Mouse (Mus musculus) CH12.LX (cell line): Measurements from ENCODE around the gene Atp10a. TPM values are rescaled to one million over a fixed set of nuclear protein-coding genes. Genes with fewer than 3 reads are reported as not detected.

Experiments
- DNase-seq: peaks from one replicate; pipeline ENCODE4 v3.0.0-alpha.2; 2013; ENCODE audit errors: extremely low read depth
- H3K27ac ChIP-seq: 2 replicates; pipeline ENCODE4 v1.5.1; 2012; ENCODE audit warnings: low read depth, mild to moderate bottlenecking, control low read depth, moderate library complexity; ENCODE audit not compliant: insufficient read depth
- H3K27me3 ChIP-seq: replicated peaks from 2 replicates; pipeline ENCODE3; 2012; ENCODE audit warnings: inconsistent platforms
- H3K36me3 ChIP-seq, 2 experiments: replicated peaks in 1 of 2; 2 replicates each; pipeline versions ENCODE3 to v1.6.1; 2012; ENCODE audit warnings: inconsistent platforms in 1 of 2, low read length in 1 of 2, mild to moderate bottlenecking in 1 of 2, mixed read lengths in 1 of 2, moderate library complexity in 1 of 2; ENCODE audit not compliant: control insufficient read depth in 1 of 2, insufficient read depth in 1 of 2
- H3K4me1 ChIP-seq, 2 experiments: 2 replicates each; pipeline ENCODE4 v1.6.1; 2012; ENCODE audit warnings: inconsistent platforms in 1 of 2, moderate library complexity in 1 of 2; ENCODE audit not compliant: insufficient read depth in 2 of 2, control insufficient read depth in 1 of 2
- H3K4me2 ChIP-seq: 2 replicates; pipeline ENCODE4 v1.6.1; 2012; ENCODE audit warnings: low read depth, mild to moderate bottlenecking, control low read depth; ENCODE audit not compliant: poor library complexity, insufficient read depth, severe bottlenecking
- H3K4me3 ChIP-seq, 3 experiments: fragments of 150-350 bp in 1 of 3; sonication (generic) in 1 of 3; replicated peaks in 1 of 3; 2 replicates each; pipeline versions ENCODE3 to v1.5.1; 2011 to 2012; ENCODE audit warnings: low read depth in 2 of 3, low read length in 2 of 3, mild to moderate bottlenecking in 2 of 3, moderate library complexity in 2 of 3, control low read depth in 1 of 3, improper control_type of control experiment in 1 of 3, inconsistent platforms in 1 of 3, mixed read lengths in 1 of 3; ENCODE audit not compliant: poor library complexity in 1 of 3
- H3K79me2 ChIP-seq: replicated peaks from 2 replicates; pipeline ENCODE4 v1.6.1; 2012; ENCODE audit warnings: mild to moderate bottlenecking, moderate library complexity; ENCODE audit not compliant: control insufficient read depth, poor library complexity, insufficient read depth, severe bottlenecking; ENCODE audit errors: extremely low read depth
- H3K9ac ChIP-seq: 2 replicates; pipeline ENCODE4 v1.6.1; 2012; ENCODE audit warnings: low read depth, mild to moderate bottlenecking, control low read depth, moderate library complexity; ENCODE audit not compliant: insufficient read depth
- H3K9me3 ChIP-seq: replicated peaks from 2 replicates; pipeline ENCODE3; 2012; ENCODE audit warnings: low read length, inconsistent platforms, mixed read lengths
- BHLHE40 ChIP-seq: IDR thresholded peaks from 2 replicates; pipeline ENCODE4 v1.6.1; 2011; ENCODE audit warnings: mild to moderate bottlenecking, low read depth, low read length, improper control_type of control experiment
- CTCF ChIP-seq, 2 experiments: IDR thresholded peaks in 1 of 2; conservative IDR thresholded peaks in 1 of 2; 2 replicates each; pipeline ENCODE4 v1.5.1; 2011 to 2012; ENCODE audit warnings: low read depth in 2 of 2, low read length in 2 of 2, improper control_type of control experiment in 1 of 2, inconsistent platforms in 1 of 2, mild to moderate bottlenecking in 1 of 2, moderate library complexity in 1 of 2
- E2F4 ChIP-seq: IDR thresholded peaks from 2 replicates; pipeline ENCODE4 v1.6.1; 2011; ENCODE audit warnings: low read depth, low read length, improper control_type of control experiment; ENCODE audit not compliant: insufficient replicate concordance
- EP300 ChIP-seq: IDR thresholded peaks from 2 replicates; pipeline ENCODE4 v1.6.1; 2011; ENCODE audit warnings: low read length, improper control_type of control experiment
- HCFC1 ChIP-seq: IDR thresholded peaks from 2 replicates; pipeline ENCODE4 v1.6.1; 2012; ENCODE audit warnings: low read depth, mild to moderate bottlenecking, inconsistent platforms, low read length, improper control_type of control experiment
- JUN ChIP-seq: IDR thresholded peaks from 2 replicates; pipeline ENCODE4 v1.6.1; 2011; ENCODE audit warnings: low read depth, mild to moderate bottlenecking, low read length, improper control_type of control experiment, moderate library complexity; ENCODE audit not compliant: insufficient read depth
- JUND ChIP-seq: conservative IDR thresholded peaks from 2 replicates; pipeline ENCODE4 v1.6.1; 2011; ENCODE audit warnings: low read depth, low read length, improper control_type of control experiment
- KAT2A ChIP-seq: IDR thresholded peaks from 2 replicates; pipeline ENCODE4 v1.6.1; 2012; ENCODE audit warnings: low read length, improper control_type of control experiment, inconsistent platforms; ENCODE audit not compliant: insufficient replicate concordance
- MAZ ChIP-seq: IDR thresholded peaks from 2 replicates; pipeline ENCODE4 v1.6.1; 2012; ENCODE audit warnings: low read depth, mild to moderate bottlenecking, inconsistent platforms, low read length, improper control_type of control experiment, moderate library complexity
- MEF2A ChIP-seq: IDR thresholded peaks from 2 replicates; pipeline ENCODE4 v1.6.1; 2014; ENCODE audit warnings: low read depth, mild to moderate bottlenecking, inconsistent platforms, low read length, improper control_type of control experiment, borderline replicate concordance
- MXI1 ChIP-seq: IDR thresholded peaks from 2 replicates; pipeline ENCODE4 v1.6.1; 2011; ENCODE audit warnings: mild to moderate bottlenecking, low read depth, low read length, improper control_type of control experiment
- MYC ChIP-seq: IDR thresholded peaks from 2 replicates; pipeline ENCODE4 v1.6.1; 2011; ENCODE audit warnings: low read depth, mild to moderate bottlenecking, improper control_type of control experiment, low read length
- NELFE ChIP-seq: IDR thresholded peaks from 2 replicates; pipeline ENCODE4 v1.6.1; 2011; ENCODE audit warnings: low read depth, low read length, improper control_type of control experiment
- PAX5 ChIP-seq: IDR thresholded peaks from 2 replicates; pipeline ENCODE4 v1.6.1; 2012; ENCODE audit warnings: low read length, inconsistent platforms, mixed read lengths
- POLR2AphosphoS2 ChIP-seq: IDR thresholded peaks from 2 replicates; pipeline ENCODE4 v1.6.1; 2011; ENCODE audit warnings: low read depth, low read length, improper control_type of control experiment
- RAD21 ChIP-seq: IDR thresholded peaks from 2 replicates; pipeline ENCODE4 v1.6.1; 2011; ENCODE audit warnings: low read depth, mild to moderate bottlenecking, low read length, improper control_type of control experiment, moderate library complexity
- SIN3A ChIP-seq: IDR thresholded peaks from 2 replicates; pipeline ENCODE4 v1.6.1; 2012; ENCODE audit warnings: low read length, improper control_type of control experiment, inconsistent platforms
- TBP ChIP-seq: conservative IDR thresholded peaks from 2 replicates; pipeline ENCODE4 v1.6.1; 2011; ENCODE audit warnings: low read depth, low read length, improper control_type of control experiment
- UBTF ChIP-seq: IDR thresholded peaks from 2 replicates; pipeline ENCODE4 v1.6.1; 2012; ENCODE audit warnings: low read depth, mild to moderate bottlenecking, inconsistent platforms, low read length, improper control_type of control experiment, moderate library complexity
- USF1 ChIP-seq: IDR thresholded peaks from 2 replicates; pipeline ENCODE4 v1.6.1; 2014; ENCODE audit warnings: low read depth, mild to moderate bottlenecking, inconsistent platforms, low read length, improper control_type of control experiment
- ZC3H11A ChIP-seq: IDR thresholded peaks from 2 replicates; pipeline ENCODE4 v1.6.1; 2012; ENCODE audit warnings: low read depth, mild to moderate bottlenecking, inconsistent platforms, low read length, improper control_type of control experiment
- ZMIZ1 ChIP-seq: IDR thresholded peaks from 2 replicates; pipeline ENCODE4 v1.6.1; 2012; ENCODE audit warnings: low read depth, mild to moderate bottlenecking, inconsistent platforms, low read length, improper control_type of control experiment
- ZNF384 ChIP-seq: IDR thresholded peaks from 2 replicates; pipeline ENCODE4 v1.6.1; 2012; ENCODE audit warnings: low read depth, low read length, improper control_type of control experiment, inconsistent platforms
- dilution Hi-C: fragments of 300-500 bp; cut with MboI; formaldehyde crosslinking; loops from 2 replicates; pipeline ENCODE4 v1.14.3; 2020; ENCODE audit warnings: low sequenced_read_pairs; ENCODE audit not compliant: extremely low pct_unique_long_range_greater_than_20kb, extremely low pct_ligation_motif_present
- in situ Hi-C: fragments of 300-500 bp; cut with MboI; formaldehyde crosslinking; loops from 3 replicates; pipeline ENCODE4 v1.14.3; 2019; ENCODE audit warnings: low sequenced_read_pairs, low pct_ligation_motif_present, low pct_unique_long_range_greater_than_20kb, mixed read lengths
- polyA plus RNA-seq: library from polyadenylated mRNA; unstranded; fragments of >175 nt; gene quantifications from 2 replicates; pipeline ENCODE4 v1.2.1, GENCODE M21; 2012; ENCODE audit warnings: low read depth; ENCODE audit not compliant: insufficient read length
- total RNA-seq, 2 experiments: library from RNA; depleted of rRNA; stranded (reverse); fragments of 300-350 nt in 1 of 2; fragments of >200 nt in 1 of 2; gene quantifications; 2 replicates each; pipeline ENCODE4 v1.2.3; 2012 to 2014

Gene Atp10a
- total and polyA plus RNA-seq, 3 experiments, result not detected

DNA sequence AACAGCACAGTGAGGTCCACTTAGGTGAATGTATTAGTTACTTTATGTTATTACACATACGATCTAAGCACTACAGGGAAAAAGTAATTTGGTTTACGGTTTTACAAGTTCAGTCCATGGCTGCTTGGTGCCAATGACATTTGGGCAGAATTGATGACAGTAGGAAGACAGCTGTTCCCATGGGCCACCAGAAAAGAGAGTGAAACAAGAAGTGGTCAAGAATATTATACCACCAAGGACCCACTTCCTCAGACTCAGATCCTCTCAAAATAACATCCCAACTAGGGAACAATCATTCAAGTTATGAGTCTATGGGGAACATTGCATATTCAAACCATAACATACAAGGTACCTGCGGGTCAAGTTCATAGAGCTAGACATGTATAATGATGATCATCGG is 203.0 kb downstream of the Atp10a start:
- no peak overlapping the region for H3K27ac ChIP-seq
- dilution Hi-C loops, result no loop called here
- TF ChIP-seq ZNF384 (no peak), TBP (no peak), ZC3H11A (no peak), PAX5 (no peak), ZMIZ1 (no peak), CTCF (conservative IDR thresholded peaks at IDR 0.05 in 1 of 2, IDR thresholded peaks at IDR 0.05 in 1 of 2; ENCODE audit: low read depth in 2 of 2, low read length in 2 of 2) (no peak)
- H3K79me2 ChIP-seq, result no peaks in the 10 kb centered on the region
- in situ Hi-C loops, result no loop called here
- no peak overlapping the region for H3K9ac ChIP-seq
- no peaks in the 10 kb centered on the region for H3K27me3 ChIP-seq
- peaks cover 30% of the 10 kb centered on the region for H3K9me3 ChIP-seq
- no peaks in the 10 kb centered on the region for H3K4me1 ChIP-seq
- no peak overlapping the region for H3K4me2 ChIP-seq
- no peak for DNase-seq
- no peak overlapping the region for H3K4me3 ChIP-seq
- no peaks in the 10 kb centered on the region for H3K36me3 ChIP-seq

DNA sequence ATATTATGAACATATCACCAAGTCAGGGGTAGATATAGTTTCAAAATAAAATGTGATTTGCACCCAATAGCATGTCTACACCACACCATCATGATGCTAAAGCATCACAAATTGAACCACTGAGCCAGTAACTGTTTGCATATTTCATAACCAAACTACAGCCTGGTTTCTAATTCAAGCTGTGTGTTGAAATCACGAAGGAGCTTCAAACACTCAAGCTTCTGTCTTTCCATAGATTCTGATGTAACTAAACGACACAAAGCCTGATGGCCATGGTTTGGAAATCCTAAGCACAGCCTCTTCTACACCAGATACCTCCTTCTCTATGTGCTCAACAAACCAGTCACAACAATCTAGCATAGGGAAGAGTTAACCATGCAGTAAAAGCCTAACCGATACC is 207.2 kb downstream of the Atp10a start:
- TF ChIP-seq MAZ, result no peak
- TF ChIP-seq ZC3H11A, result no peak
- H3K4me2 ChIP-seq, result no peak overlapping the region
- H3K4me1 ChIP-seq, result no peaks in the 10 kb centered on the region
- in situ Hi-C loops (no loop called here), dilution Hi-C loops (no loop called here)
- no peak overlapping the region for H3K9ac ChIP-seq
- no peaks in the 10 kb centered on the region for H3K79me2 ChIP-seq
- no peak overlapping the region for H3K27ac ChIP-seq
- H3K9me3 ChIP-seq, result peaks cover 42% of the 10 kb centered on the region
- no peaks in the 10 kb centered on the region for H3K36me3 ChIP-seq
- no peak overlapping the region for H3K4me3 ChIP-seq
- no peak for DNase-seq
- no peaks in the 10 kb centered on the region for H3K27me3 ChIP-seq

DNA sequence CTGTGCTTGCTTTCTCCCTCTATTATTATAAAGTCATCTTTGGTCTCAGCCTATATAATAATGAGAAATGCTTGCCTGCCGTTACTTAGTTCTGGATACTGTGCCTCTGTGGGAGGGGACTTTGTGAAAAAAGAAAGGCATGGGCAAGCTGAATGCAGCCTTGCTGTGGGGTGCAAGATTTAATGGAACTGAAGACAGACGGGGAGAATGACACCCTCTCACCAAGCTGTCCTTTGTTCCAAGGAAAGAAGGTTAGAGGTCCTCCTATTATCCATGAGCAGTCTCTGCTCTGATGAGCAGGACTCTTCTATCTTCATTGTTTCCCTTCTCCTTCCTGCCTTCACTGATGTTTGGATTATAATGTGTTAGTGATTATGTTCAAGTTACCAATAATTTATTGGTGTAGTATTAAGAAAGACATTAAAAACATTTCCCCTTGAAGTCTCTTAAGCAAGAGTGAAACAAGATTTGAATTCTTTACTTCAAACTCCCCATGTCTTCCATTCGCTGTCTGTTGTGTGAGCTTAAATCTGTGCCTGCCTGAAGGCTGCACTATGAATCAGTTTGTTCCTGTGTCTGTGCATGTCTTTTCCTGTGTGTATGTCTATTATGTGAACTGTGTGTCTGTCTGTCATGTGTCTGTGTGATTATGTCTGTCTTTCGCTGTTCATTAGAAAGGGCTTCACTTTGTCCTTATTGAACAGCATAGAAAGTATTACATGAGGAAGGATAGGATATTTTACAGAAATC is 211.1 kb downstream of the Atp10a start:
- dilution Hi-C loops (no loop called here), in situ Hi-C loops (no loop called here)
- H3K79me2 ChIP-seq, result no peaks in the 10 kb centered on the region
- H3K4me3 ChIP-seq, result no peak overlapping the region
- TF ChIP-seq CTCF (conservative IDR thresholded peaks at IDR 0.05 in 1 of 2, IDR thresholded peaks at IDR 0.05 in 1 of 2; ENCODE audit: low read depth in 2 of 2, low read length in 2 of 2), result no peak
- TF ChIP-seq UBTF, result no peak
- no peak for TF ChIP-seq NELFE
- TF ChIP-seq ZMIZ1, result no peak
- TF ChIP-seq JUN, result no peak
- TF ChIP-seq JUND, result no peak
- no peak for TF ChIP-seq SIN3A
- no peak for TF ChIP-seq POLR2AphosphoS2
- no peak for TF ChIP-seq E2F4
- no peak for TF ChIP-seq HCFC1
- TF ChIP-seq BHLHE40, result no peak
- no peak for TF ChIP-seq MYC
- no peak for TF ChIP-seq RAD21
- TF ChIP-seq KAT2A, result no peak
- TF ChIP-seq MEF2A, result no peak
- no peak for TF ChIP-seq USF1
- no peak for TF ChIP-seq TBP
- TF ChIP-seq EP300, result no peak
- no peak for TF ChIP-seq MXI1
- no peak overlapping the region for H3K4me2 ChIP-seq
- H3K9me3 ChIP-seq, result peaks cover 43% of the 10 kb centered on the region
- no peaks in the 10 kb centered on the region for H3K27me3 ChIP-seq
- no peak for DNase-seq
- H3K27ac ChIP-seq, result no peak overlapping the region
- no peaks in the 10 kb centered on the region for H3K4me1 ChIP-seq
- no peak overlapping the region for H3K9ac ChIP-seq
- H3K36me3 ChIP-seq, result no peaks in the 10 kb centered on the region
